Mouse (Mus musculus) intestine, postnatal 0 days (tissue): ENCODE results near the gene Tbc1d30. TPM values are rescaled to one million over a fixed set of nuclear protein-coding genes. Genes with fewer than 3 reads are reported as not detected.

Source experiments
- ATAC-seq: fragments of 200-750 bp; cut with Nextera tagmentation; 2 replicates; pipeline ENCODE4 v1.8.0; 2017; ENCODE audit warnings: mild to moderate bottlenecking, moderate TSS enrichment, moderate library complexity
- H3K27ac ChIP-seq: fragments of 300-500 bp; sonication (generic); 2 replicates; pipeline ENCODE4 v1.5.1; 2014; ENCODE audit warnings: mild to moderate bottlenecking, low read depth, low read length, moderate library complexity
- H3K27me3 ChIP-seq: fragments of 300-500 bp; sonication (generic); replicated peaks from 2 replicates; pipeline ENCODE4 v1.6.1; 2014; ENCODE audit warnings: low read length, mixed read lengths; ENCODE audit not compliant: control insufficient read depth, insufficient read depth
- H3K36me3 ChIP-seq: fragments of 300-500 bp; sonication (generic); 2 replicates; pipeline ENCODE4 v1.6.1; 2014; ENCODE audit warnings: mild to moderate bottlenecking, moderate library complexity; ENCODE audit not compliant: control insufficient read depth, insufficient read depth
- H3K4me1 ChIP-seq: fragments of 300-500 bp; sonication (generic); replicated peaks from 2 replicates; pipeline ENCODE4 v1.6.1; 2014; ENCODE audit warnings: antibody characterized with exemption, low read length, mixed read lengths; ENCODE audit not compliant: control insufficient read depth, insufficient read depth
- H3K4me2 ChIP-seq: fragments of 300-500 bp; sonication (generic); replicated peaks from 2 replicates; pipeline ENCODE4 v1.6.1; 2014; ENCODE audit warnings: low read depth, mild to moderate bottlenecking, moderate library complexity
- H3K4me3 ChIP-seq: fragments of 300-500 bp; sonication (generic); 2 replicates; pipeline ENCODE4 v1.5.1; 2014; ENCODE audit warnings: low read depth, low read length
- H3K9ac ChIP-seq: fragments of 300-500 bp; sonication (generic); 2 replicates; pipeline ENCODE4 v1.6.1; 2014; ENCODE audit warnings: mild to moderate bottlenecking, low read depth, low read length
- H3K9me3 ChIP-seq: fragments of 300-500 bp; sonication (generic); 2 replicates; pipeline ENCODE4 v1.6.1; 2016; ENCODE audit warnings: mixed run types; ENCODE audit not compliant: control insufficient read depth
- CTCF ChIP-seq: sonication (generic); IDR thresholded peaks from 2 replicates; pipeline ENCODE4 v1.5.1; 2016; ENCODE audit warnings: low read depth, mild to moderate bottlenecking, control low read depth, antibody characterized with exemption, moderate library complexity
- WGBS: fragments of 180-500 bp; shearing (Covaris S2); extraction: QIAGEN DNeasy Blood & Tissue Kit; methylation state at CpG from one replicate; pipeline ENCODE4 v1.1.7; 2014; 5-methylcytosine and 5-hydroxymethylcytosine counted together
- polyA plus RNA-seq: library from polyadenylated mRNA; unstranded; fragments of >200 nt; fragmentation: Nextera tagmentation; extraction: Ambion mirVana; gene quantifications from 2 replicates; pipeline ENCODE4 v1.2.1, GENCODE M21; 2015

Tbc1d30 gene
- polyA plus RNA-seq, 1 experiment from 2014 or later = 2.8 TPM

DNA sequence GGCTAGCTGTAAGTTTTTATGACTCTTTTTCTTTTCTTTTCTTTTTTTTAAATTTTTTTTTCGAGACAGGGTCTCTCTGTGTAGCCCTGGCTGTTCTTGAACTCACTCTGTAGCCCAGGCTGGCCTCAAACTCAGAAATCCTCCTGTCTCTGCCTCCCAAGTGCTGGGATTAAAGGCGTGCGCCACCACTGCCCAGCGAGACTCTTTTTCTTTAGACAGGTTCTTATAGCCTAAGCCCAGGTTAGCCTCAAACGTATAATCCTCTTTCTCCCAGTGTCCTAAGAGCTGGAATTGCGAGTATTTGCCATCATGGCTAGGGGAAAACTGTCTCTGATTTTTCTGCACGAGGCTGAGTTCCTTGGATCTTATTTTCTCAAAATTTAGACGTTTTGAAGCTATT lies 12.1 kb upstream of the Tbc1d30 start:
- Histone ChIP-seq H3K4me1 (no peaks in the 10 kb centered on the region), H3K27ac (no peak overlapping the region), H3K9me3 (no peaks in the 10 kb centered on the region), H3K4me3 (no peak overlapping the region), H3K36me3 (no peaks in the 10 kb centered on the region), H3K9ac (no peak overlapping the region), H3K4me2 (no peak overlapping the region), H3K27me3 (no peaks in the 10 kb centered on the region)
- no peak for TF ChIP-seq CTCF
- no peak for ATAC-seq
- WGBS = 80% methylated on average over 8 of the region's 8 CpGs

DNA sequence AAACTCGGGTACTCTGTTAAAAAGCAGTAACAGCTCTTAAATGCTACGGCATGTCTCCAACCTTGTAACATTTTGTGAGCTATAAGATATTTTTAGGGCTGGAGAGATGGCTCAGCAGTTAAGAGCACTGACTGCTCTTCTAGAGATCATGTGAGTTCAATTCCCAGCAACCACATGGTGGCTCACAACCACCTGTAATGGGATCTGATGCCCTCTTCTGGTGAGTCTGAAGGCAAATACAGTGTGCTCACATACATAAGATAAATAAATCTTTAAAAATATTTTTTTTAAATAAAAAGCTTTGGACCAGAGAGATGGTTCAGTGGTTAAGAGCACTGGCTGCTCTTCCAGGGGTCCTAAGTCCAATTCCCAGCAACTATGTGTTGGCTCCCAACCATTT lies 9.3 kb upstream of the Tbc1d30 start:
- H3K9ac ChIP-seq = no peak overlapping the region
- no peak overlapping the region for H3K4me2 ChIP-seq
- H3K36me3 ChIP-seq = no peaks in the 10 kb centered on the region
- H3K4me1 ChIP-seq = no peaks in the 10 kb centered on the region
- no peak overlapping the region for H3K27ac ChIP-seq
- ATAC-seq = no peak
- no peaks in the 10 kb centered on the region for H3K9me3 ChIP-seq
- no peak overlapping the region for H3K4me3 ChIP-seq
- WGBS = 93% methylated on average over 2 of the region's 2 CpGs
- H3K27me3 ChIP-seq = no peaks in the 10 kb centered on the region
- 0 out of 2 replicates have a peak, but pooled peaks have one; percentile 13 for TF ChIP-seq CTCF

DNA sequence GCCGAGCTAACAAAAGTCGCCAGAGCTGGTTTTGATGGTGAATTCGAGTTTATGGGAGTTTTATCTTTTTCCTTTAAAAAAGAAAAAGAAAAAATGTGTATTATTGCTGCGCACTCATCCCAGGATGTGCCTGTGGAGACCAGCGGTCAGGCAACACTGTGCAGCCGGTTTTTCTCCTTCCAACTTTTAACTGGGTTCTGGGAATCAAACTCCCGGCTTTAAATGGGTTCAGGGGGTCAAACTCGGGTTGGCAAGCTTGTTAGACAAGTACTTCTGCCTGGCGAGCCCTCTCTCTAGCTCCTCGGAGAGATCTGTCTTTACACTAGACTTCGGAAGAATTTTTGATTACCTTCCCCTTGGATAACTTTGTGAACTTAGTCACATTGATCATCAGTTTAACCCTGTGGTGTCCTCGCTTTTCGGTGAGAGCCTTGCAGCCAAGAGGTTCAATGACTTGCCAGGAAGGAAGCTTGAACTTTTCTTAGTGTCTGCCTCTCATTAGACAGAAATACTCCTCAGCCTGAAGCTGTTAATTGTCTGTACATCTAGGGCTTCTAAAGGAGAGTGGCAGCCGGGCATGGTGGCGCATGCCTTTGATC lies 713 bp upstream of the Tbc1d30 start:
- H3K36me3 ChIP-seq = no peaks in the 10 kb centered on the region
- H3K4me1 ChIP-seq = 0 out of 2 replicates have a peak, but pooled peaks cover 3% of the 10 kb centered on the region
- no peak for TF ChIP-seq CTCF
- H3K9me3 ChIP-seq = no peaks in the 10 kb centered on the region
- 26% methylated on average over 15 of the region's 15 CpGs for WGBS
- H3K4me2 ChIP-seq = peak overlapping the region; percentile 87
- no peak for ATAC-seq
- H3K27ac ChIP-seq = peak overlapping the region; percentile 83; the same call in 1 of the 2 replicates
- H3K27me3 ChIP-seq = no peaks in the 10 kb centered on the region
- H3K4me3 ChIP-seq = peak overlapping the region; percentile 67
- peak overlapping the region; percentile 76 for H3K9ac ChIP-seq

DNA sequence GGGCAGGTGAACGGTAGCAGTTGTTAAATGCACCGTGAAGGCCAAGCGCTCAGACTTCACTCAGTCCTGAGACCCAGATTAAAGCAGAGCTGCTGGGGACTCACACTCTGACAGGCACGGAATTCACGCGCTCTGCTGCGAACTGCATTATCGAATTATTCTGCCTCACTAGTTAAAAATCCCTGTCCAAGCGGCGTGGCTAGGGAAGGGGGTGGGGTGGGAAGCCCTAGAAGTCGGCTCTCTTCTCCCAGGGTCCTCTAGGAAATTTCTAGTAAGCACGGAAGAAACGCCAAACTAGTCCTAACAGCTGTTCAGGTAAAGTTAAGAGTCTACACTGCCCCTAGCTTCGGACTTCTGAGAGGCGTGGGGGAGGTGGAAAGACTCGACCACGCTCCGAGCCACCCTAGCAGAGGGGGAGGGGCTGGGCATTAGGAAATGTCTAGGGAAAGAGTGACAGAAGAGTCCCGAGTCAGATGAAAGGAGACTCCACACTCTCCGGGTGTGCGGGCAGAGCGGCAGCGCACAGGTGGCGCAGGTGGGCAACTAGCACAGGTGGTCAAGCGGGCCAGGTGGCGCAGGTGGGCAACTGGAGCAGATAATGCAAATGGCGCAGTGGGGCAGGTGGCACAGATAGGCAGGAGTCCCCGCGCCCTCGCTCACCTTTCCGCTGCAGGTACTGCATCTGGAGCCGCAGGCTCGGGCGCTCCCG lies 567 bp downstream of the Tbc1d30 start:
- Histone ChIP-seq H3K27ac (peak overlapping the region; percentile 83), H3K4me2 (peak overlapping the region; percentile 87), H3K9ac (peak overlapping the region; percentile 76), H3K4me3 (peak overlapping the region; percentile 67), H3K27me3 (no peaks in the 10 kb centered on the region), H3K36me3 (no peaks in the 10 kb centered on the region), H3K4me1 (0 out of 2 replicates have a peak, but pooled peaks cover 3% of the 10 kb centered on the region), H3K9me3 (no peaks in the 10 kb centered on the region)
- no peak; the same call in 1 of the 2 replicates for TF ChIP-seq CTCF
- ATAC-seq = peak; percentile 52
- WGBS = 2% methylated on average over 35 of the region's 35 CpGs

DNA sequence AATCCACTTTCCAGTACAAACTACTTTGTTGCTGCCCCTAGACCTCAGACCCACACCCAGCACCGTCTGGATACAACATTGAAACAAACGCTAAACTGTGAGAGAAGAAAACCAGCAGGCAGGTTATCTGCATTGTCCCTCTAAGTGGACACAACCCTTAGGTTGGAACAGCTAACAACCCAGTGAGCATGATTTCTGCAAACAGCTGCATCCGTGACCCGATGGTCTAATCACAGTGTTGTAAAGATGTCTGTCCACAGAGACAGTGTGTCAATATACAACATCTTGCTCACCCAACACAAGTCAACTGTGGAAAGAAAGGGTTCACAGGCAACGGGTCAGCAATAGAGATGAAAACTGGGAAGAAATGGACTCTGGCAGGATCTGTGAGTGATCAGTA lies 1.8 kb downstream of the Tbc1d30 start:
- Histone ChIP-seq H3K27ac (no peak overlapping the region; the same call in 1 of the 2 replicates), H3K9me3 (no peaks in the 10 kb centered on the region), H3K4me3 (peak overlapping the region; percentile 67; the same call in 1 of the 2 replicates), H3K36me3 (no peaks in the 10 kb centered on the region), H3K9ac (no peak overlapping the region), H3K4me2 (peak overlapping the region; percentile 87), H3K4me1 (0 out of 2 replicates have a peak, but pooled peaks cover 3% of the 10 kb centered on the region), H3K27me3 (no peaks in the 10 kb centered on the region)
- no peak for TF ChIP-seq CTCF
- ATAC-seq = no peak
- 25% methylated on average over 5 of the region's 5 CpGs for WGBS

DNA sequence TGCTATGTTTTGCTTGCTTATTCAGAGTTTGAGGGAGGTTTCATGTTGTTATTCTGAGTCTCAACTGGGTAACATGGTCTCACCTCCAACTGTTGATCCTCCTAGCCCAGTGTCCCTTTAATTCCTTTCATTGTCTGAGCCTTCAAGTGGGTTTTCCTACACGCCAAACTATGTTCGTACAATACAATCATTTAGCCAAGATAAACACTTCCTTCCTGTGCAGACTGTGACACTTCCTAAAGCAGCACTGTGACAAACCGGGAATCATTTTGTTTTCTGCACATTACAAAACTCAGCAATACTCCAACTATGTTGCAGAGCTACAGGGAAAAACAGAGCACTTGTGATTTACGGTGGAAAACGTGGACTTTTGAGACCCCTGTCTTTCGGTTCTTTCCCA lies 7.2 kb downstream of the Tbc1d30 start:
- Histone ChIP-seq H3K9me3 (no peaks in the 10 kb centered on the region), H3K9ac (no peak overlapping the region), H3K4me1 (no peaks in the 10 kb centered on the region), H3K27ac (no peak overlapping the region), H3K4me3 (no peak overlapping the region), H3K27me3 (no peaks in the 10 kb centered on the region), H3K4me2 (no peak overlapping the region), H3K36me3 (peaks cover 7% of the 10 kb centered on the region; the same call in 1 of the 2 replicates)
- TF ChIP-seq CTCF = no peak
- WGBS = 60% methylated on average over 6 of the region's 6 CpGs
- no peak for ATAC-seq
